Mouse (Mus musculus) neural tube, postnatal 0 days (tissue): ENCODE data around the gene Gkn3. TPM values are rescaled to one million over a fixed set of nuclear protein-coding genes. Genes with fewer than 3 reads are reported as not detected.

Experiments used
- polyA plus RNA-seq: library from polyadenylated mRNA; unstranded; fragments of >200 nt; fragmentation: Nextera tagmentation; extraction: Ambion mirVana; gene quantifications from 2 replicates; pipeline ENCODE4 v1.2.1, GENCODE M21; 2015

The Gkn3 gene
- polyA plus RNA-seq: 0.93 and 1.1 TPM in 2 replicates

DNA sequence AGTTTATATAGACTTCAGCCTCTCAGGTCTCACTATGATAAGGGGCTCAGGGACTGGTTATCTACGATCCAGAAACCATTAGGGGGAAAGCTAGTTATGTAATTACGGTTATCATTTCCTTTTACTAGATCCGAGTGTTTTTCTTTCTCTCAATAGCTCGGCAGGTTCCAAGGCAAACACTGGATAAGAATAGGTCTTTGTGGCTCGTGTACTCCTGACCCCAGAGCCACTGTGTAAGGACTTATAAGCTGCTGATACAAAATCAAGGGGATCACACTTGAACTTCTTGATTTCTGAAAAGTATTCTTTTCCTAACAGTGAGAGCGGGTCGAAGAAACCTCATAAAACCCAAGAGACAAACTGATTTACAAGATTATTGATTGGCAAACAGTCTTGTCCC lies at the start of gene Gkn3:
Gene Gkn3 (minus strand): TSS at position 59 of the 400 bp plus-strand sequence.

DNA sequence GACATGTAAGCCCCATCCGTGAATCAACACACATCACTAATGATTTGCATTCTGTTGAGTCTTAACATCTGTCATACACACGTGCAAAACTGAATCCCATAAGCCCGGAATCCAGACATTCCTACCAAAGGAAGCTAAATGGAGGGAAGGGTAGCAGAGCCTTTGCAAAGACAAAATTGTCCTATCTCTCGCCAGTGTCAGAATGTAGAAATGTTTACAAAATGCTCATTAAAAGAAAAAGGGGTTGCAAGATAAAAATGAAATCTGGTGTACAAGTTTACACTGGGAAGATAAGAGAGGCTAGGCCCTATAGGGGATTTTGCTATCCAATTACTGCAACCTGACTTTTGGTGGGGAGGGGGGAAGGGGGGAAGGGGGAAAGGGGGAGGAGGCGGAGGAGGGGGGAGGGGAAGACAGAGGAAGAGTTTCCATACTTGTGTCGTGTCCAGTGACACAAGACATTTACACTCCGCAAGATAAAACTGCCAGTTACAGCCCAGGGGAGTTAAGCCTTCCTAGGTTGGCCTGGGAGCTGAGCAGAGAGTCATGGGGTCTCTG lies 39.8 kb upstream of the Gkn3 start, which contains the start of gene Bmp10:
Gene Bmp10 (plus strand): TSS at position 508 of the 558 bp plus-strand sequence.

DNA sequence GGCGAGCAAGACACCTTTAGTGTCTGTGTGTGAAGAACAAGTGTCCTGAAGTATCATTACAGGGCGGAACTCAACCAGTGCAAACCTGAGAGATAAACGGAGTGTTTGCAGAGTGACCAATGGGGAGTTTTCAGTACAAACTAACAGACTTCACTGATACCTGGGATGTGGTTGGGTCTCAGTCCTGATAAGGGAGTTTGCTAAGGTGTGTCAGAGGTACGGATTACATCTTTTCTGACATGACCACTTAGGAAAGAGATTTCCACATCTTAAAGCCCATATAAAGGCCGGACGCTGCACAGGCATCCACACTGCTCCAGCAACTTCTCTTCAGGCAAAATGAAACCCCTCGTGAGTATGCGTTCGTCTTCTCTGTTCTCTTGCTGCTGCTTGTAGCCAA lies 15.7 kb downstream of the Gkn3 start, which contains the start of gene Gkn2:
Gene Gkn2 (plus strand): TSS at position 301 of the 400 bp plus-strand sequence.

DNA sequence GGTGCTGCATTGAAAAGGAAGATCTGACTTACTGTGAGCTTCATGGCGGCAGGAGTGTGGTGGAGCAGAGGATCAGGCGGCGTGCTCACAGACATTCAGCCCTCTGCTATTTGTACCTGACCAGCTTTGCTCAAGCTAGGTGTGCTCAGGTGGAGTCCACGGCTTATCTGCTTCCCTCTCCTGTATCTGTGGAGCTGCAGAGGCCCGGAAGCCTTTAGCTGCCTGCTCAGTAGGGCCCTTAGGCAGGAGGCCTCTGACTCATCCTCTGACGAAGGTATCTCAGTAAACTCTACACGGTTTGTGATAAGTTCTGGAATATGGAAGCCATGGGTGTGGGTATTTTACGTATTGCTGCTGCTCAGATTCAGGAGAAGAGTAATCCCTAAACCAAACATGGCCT lies 37.9 kb downstream of the Gkn3 start, which contains the start of gene Gkn1:
Gene Gkn1 (minus strand): TSS at position 114 of the 400 bp plus-strand sequence.

DNA sequence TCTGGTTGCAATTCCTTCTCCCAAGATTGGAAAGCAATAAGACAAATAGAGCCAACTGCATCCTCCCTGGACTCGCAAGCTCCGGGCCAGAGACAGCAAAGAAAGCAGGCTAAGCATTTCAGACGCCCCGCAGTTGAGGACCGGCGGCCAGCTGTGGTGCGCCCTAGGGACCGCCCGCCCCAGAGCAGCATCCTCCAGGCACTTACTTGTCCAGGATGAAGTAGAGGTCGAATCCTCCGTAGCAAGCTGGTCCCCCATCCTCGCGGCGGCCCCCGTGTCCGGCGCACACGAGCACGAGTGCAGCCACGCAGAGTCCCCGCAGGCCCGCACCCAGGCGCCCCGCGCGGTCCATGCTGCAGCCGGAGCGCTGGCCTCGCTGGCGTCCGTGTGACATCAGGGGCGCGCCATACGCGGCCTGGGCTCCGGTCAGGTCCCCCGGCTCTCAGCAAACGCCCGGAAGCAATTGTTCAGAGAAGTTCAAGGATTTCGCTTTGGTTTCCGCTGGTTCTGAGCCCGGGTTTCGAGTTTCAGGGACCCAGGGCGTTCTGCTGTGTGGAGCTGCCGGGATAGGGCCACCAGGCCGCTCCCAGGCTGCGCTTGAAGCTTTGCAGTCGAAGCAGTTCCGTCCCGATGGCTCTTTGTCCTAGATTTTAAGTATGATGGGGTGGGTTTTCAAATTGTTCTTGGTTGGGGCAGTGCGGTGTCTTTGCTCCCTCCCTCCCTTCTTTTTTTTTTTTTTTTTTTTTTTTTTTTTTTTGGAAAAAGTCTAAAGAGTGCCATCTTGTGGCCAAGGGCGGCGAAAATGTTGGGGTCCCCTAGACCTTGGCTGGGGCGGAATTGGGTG lies 53.4 kb downstream of the Gkn3 start, which contains the start of gene Antxr1:
Gene Antxr1 (minus strand): TSS at position 731 of the 844 bp plus-strand sequence.

Other genes starting within 250 kb of the Gkn3 start
- gene Antxr1, start 53.1 kb downstream of the Gkn3 start, polyA plus RNA-seq: 6.8 and 7.8 TPM in 2 replicates
- not detected in 2 replicates for gene Gkn1, start 38.0 kb downstream of the Gkn3 start, polyA plus RNA-seq
- gene Gkn2, start 15.6 kb downstream of the Gkn3 start, polyA plus RNA-seq: not detected in 2 replicates
- gene Bmp10, start 40.1 kb upstream of the Gkn3 start, polyA plus RNA-seq: not detected in 2 replicates
- 3.5 and 3.7 TPM in 2 replicates for gene Arhgap25, start 144.3 kb upstream of the Gkn3 start, polyA plus RNA-seq
- gene Prokr1, start 201.8 kb upstream of the Gkn3 start, polyA plus RNA-seq: 1.4 and 1.5 TPM in 2 replicates